19 mouse cellular contexts compared by ENCODE assay signal in the genomic region with DNA sequence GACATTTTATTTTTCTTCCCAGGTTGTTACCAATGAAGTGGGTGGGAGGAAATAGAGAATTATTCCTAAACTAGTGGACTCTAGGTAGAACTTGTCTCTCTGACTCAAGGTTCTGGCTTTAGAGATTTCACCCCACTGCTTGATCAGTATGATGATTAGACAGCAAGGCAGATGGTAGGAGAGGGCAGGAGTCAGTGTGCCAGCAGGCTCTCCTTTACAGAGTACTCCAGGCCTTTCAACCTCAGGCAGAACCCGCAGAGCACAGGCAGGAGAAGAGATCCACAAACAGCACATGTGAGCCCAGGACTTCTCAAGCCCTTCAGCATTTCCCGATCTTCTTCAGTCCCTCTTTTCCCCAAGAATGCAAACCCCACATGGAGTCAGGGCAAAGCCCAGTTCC. TPM values are rescaled to one million over a fixed set of nuclear protein-coding genes. Genes with fewer than 3 reads are reported as not detected.
DNase-seq lines count a peak whose midpoint lies in the region; ATAC-seq and TF ChIP-seq lines count a peak whose summit lies in the region.
"Had no signal": no experiment of that assay in that cellular context is flagged by ENCODE, and none has a peak within 500 bp of the region (broad histone marks: within the 10 kb centered on the region; RNA-seq: fewer than 3 reads in every experiment).

No protein-coding gene starts in this region.

- peak; percentile 84 for ATAC-seq in cerebellum, adult (ENCODE audit: insufficient number of reproducible peaks, low FRiP score, low TSS enrichment)
- ATAC-seq: activated CD4-positive, CD25-positive, alpha-beta regulatory T cell, adult 4 months; forebrain, embryonic 14.5 days; forebrain, postnatal 0 days; intestine, postnatal 0 days had no signal

- H3K4me3 ChIP-seq in cerebellum, adult 2 months (replicated peaks; ENCODE audit: insufficient read depth, low read depth, low read length), result no peak overlapping the region
- H3K4me3 ChIP-seq: forebrain, embryonic 10.5 days; gastrocnemius, adult 2 months; hindbrain, embryonic 12.5 days; hindbrain, embryonic 15.5 days had no signal

- no peak for DNase-seq in cerebellum, postnatal 14 days
- DNase-seq in cerebellum, adult 2 months, result peak; percentile 35 to 65
- no peak for DNase-seq in cerebellum, postnatal 10 days
- DNase-seq in cerebellum, postnatal 25 days, result peak; percentile 29 to 49
- DNase-seq in lung, postnatal 36 days, result no peak
- DNase-seq: adrenal gland, adult 8-10 months; adrenal gland, postnatal 25 days; forebrain, postnatal 0 days; gastrocnemius, adult 2 months; gastrocnemius, postnatal 14 days; heart, adult 11 months; kidney, adult 8-10 months had no signal

- no peaks in the 10 kb centered on the region for H3K27me3 ChIP-seq in cerebellum, adult 2 months (ENCODE audit: control insufficient read depth, insufficient read depth, low read length)
- H3K27me3 ChIP-seq: hindbrain, embryonic 12.5 days; hindbrain, embryonic 15.5 days had no signal

- H3K27ac ChIP-seq in cerebellum, adult 2 months (ENCODE audit: insufficient read depth, low read length), result peak overlapping the region; percentile 59; the same call in 1 of the 2 replicates
- H3K27ac ChIP-seq: forebrain, embryonic 10.5 days; gastrocnemius, adult 2 months; hindbrain, embryonic 12.5 days; hindbrain, embryonic 15.5 days had no signal

- no peak for TF ChIP-seq POLR2A in cerebellum, adult 2 months (IDR thresholded peaks at IDR 0.05; ENCODE audit: borderline replicate concordance, insufficient read depth, low read length)

- 18% methylated on average over 2 of the region's 2 CpGs for WGBS in cerebellum, adult 2 months

- no peak for TF ChIP-seq CTCF in cerebellum, adult 2 months (IDR thresholded peaks at IDR 0.05; ENCODE audit: borderline replicate concordance, insufficient read depth, low read depth, low read length)

- peaks cover 7% of the 10 kb centered on the region for H3K4me1 ChIP-seq in cerebellum, adult 2 months (ENCODE audit: control insufficient read depth, insufficient read depth, low read length)
- H3K4me1 ChIP-seq: forebrain, embryonic 10.5 days; hindbrain, embryonic 12.5 days; hindbrain, embryonic 15.5 days had no signal

RNA-seq across cellular contexts. Expression of a gene that starts 43.5 kb away (rescaled TPM):
- 37.2 and 37.8 TPM in 2 replicates for polyA plus RNA-seq in cerebellum, adult 2 months (2012; rRNA removed)

RNA-seq across cellular contexts. Expression of a gene that starts 43.5 kb away (rescaled TPM):
- 24.2 and 28.8 TPM in 2 replicates for polyA plus RNA-seq in cerebellum, adult 2 months (2012; rRNA removed)

Comparison
In these comparisons a context has a peak if more than half of its experiments do, and no peak if none do; other contexts are left out.
1. DNase-seq: peak in cerebellum, adult 2 months (2 of 2) and cerebellum, postnatal 25 days (2 of 2); none in cerebellum, postnatal 14 days (0 of 2), cerebellum, postnatal 10 days (0 of 2) and lung, postnatal 36 days (single experiment).